25 mouse cellular contexts compared by ENCODE assay signal in genomic region chr12:8244746-8245145, GRCm38 (mm10). TPM values are rescaled to one million over a fixed set of nuclear protein-coding genes. Genes with fewer than 3 reads are reported as not detected.
"Had no signal": no experiment of that assay in that cellular context is flagged by ENCODE, and none has a peak within 500 bp of the region (broad histone marks: within the 10 kb centered on the region; RNA-seq: fewer than 3 reads in every experiment).

No protein-coding gene starts in this region.

- H3K9me3 ChIP-seq: intestine, embryonic 15.5 days; kidney, embryonic 15.5 days; liver, embryonic 13.5 days; midbrain, embryonic 12.5 days; midbrain, embryonic 15.5 days; neural tube, embryonic 12.5 days; neural tube, embryonic 15.5 days had no signal

- H3K27me3 ChIP-seq: intestine, embryonic 15.5 days; kidney, embryonic 15.5 days; liver, embryonic 13.5 days; midbrain, embryonic 12.5 days; midbrain, embryonic 15.5 days; neural tube, embryonic 12.5 days; neural tube, embryonic 15.5 days had no signal

- H3K4me3 ChIP-seq: intestine, embryonic 15.5 days; kidney, embryonic 15.5 days; layer of hippocampus, adult 2 months; left cerebral cortex, adult 2 months; liver, embryonic 13.5 days; midbrain, embryonic 12.5 days; midbrain, embryonic 15.5 days; neural tube, embryonic 12.5 days; neural tube, embryonic 15.5 days had no signal

- H3K4me2 ChIP-seq: intestine, embryonic 15.5 days; kidney, embryonic 15.5 days; liver, embryonic 13.5 days; midbrain, embryonic 12.5 days; midbrain, embryonic 15.5 days; neural tube, embryonic 12.5 days; neural tube, embryonic 15.5 days had no signal

- H3K9ac ChIP-seq: intestine, embryonic 15.5 days; kidney, embryonic 15.5 days; liver, embryonic 13.5 days; midbrain, embryonic 12.5 days; midbrain, embryonic 15.5 days; neural tube, embryonic 12.5 days; neural tube, embryonic 15.5 days had no signal

- ATAC-seq: intestine, embryonic 15.5 days; midbrain, embryonic 15.5 days had no signal

- H3K36me3 ChIP-seq: intestine, embryonic 15.5 days; midbrain, embryonic 15.5 days; neural tube, embryonic 15.5 days had no signal

- H3K27ac ChIP-seq: intestine, embryonic 15.5 days; kidney, embryonic 15.5 days; layer of hippocampus, adult 2 months; left cerebral cortex, adult 2 months; liver, embryonic 13.5 days; macrophage; midbrain, embryonic 12.5 days; midbrain, embryonic 15.5 days; neural tube, embryonic 12.5 days; neural tube, embryonic 15.5 days; stomach, postnatal 0 days had no signal

- DNase-seq: kidney, adult 11 months; kidney, adult 8-10 months; kidney, postnatal 25 days; layer of hippocampus, adult 9-11 months; liver, embryonic 13.5 days; right cerebral cortex, adult 18-20 months; right cerebral cortex, postnatal 14 days; right cerebral cortex, postnatal 4 days; thymus, adult 2 months; thymus, postnatal 14 days had no signal

- H3K4me1 ChIP-seq: intestine, embryonic 15.5 days; liver, embryonic 13.5 days; midbrain, embryonic 12.5 days; midbrain, embryonic 15.5 days; neural tube, embryonic 12.5 days; neural tube, embryonic 15.5 days had no signal

RNA-seq across cellular contexts. Expression of gene Gdf7, which starts 57.0 kb away (rescaled TPM):
- total RNA-seq: layer of hippocampus, adult 2 months; layer of hippocampus, postnatal 25 days; liver, adult 2 months; megakaryocyte, adult 5-6 weeks had no signal
- polyA plus RNA-seq: intestine, embryonic 15.5 days; liver, adult 2 months; liver, embryonic 13.5 days; liver, embryonic 16.5 days; macrophage; stomach, embryonic 14.5 days; stomach, postnatal 0 days had no signal
